Mouse (Mus musculus): ENCODE measurements around the gene Nckap5. TPM values are rescaled to one million over a fixed set of nuclear protein-coding genes. Genes with fewer than 3 reads are reported as not detected.

The Nckap5 gene
- polyA plus RNA-seq, 1 experiment from 2014 or later = 17.7 TPM

- no peak for ATAC-seq
- Histone ChIP-seq H3K4me2 (replicated peaks) (no peak overlapping the region), H3K9me3 (no peaks in the 10 kb centered on the region), H3K4me3 (replicated peaks) (no peak overlapping the region), H3K9ac (replicated peaks) (no peak overlapping the region), H3K27ac (no peak overlapping the region), H3K27me3 (no peaks in the 10 kb centered on the region), H3K36me3 (no peaks in the 10 kb centered on the region), H3K4me1 (replicated peaks) (peaks cover 17% of the 10 kb centered on the region)
- WGBS = 88% methylated on average over 9 of the region's 9 CpGs
Observed at GRCm38 (mm10) chr1:126604551-126604950, 226.0 kb downstream of the Nckap5 start.

GRCm38 (mm10) chr1:126603771-126604515, 226.7 kb downstream of the Nckap5 start:
- Histone ChIP-seq H3K9ac (replicated peaks) (no peak overlapping the region), H3K27ac (no peak overlapping the region), H3K36me3 (no peaks in the 10 kb centered on the region), H3K27me3 (no peaks in the 10 kb centered on the region), H3K4me2 (replicated peaks) (no peak overlapping the region), H3K4me3 (replicated peaks) (no peak overlapping the region), H3K4me1 (replicated peaks) (peaks cover 19% of the 10 kb centered on the region), H3K9me3 (no peaks in the 10 kb centered on the region)
- whole genome bisulfite sequencing = 86% methylated on average over 7 of the region's 7 CpGs
- ATAC-seq = no peak

- Histone ChIP-seq H3K36me3 (no peaks in the 10 kb centered on the region), H3K9me3 (no peaks in the 10 kb centered on the region), H3K9ac (replicated peaks) (no peak overlapping the region), H3K27ac (no peak overlapping the region), H3K4me1 (replicated peaks) (peaks cover 26% of the 10 kb centered on the region), H3K4me3 (replicated peaks) (no peak overlapping the region), H3K27me3 (no peaks in the 10 kb centered on the region), H3K4me2 (replicated peaks) (no peak overlapping the region)
- WGBS = 65% methylated on average over 4 of the region's 4 CpGs
- ATAC-seq = no peak
Observed at GRCm38 (mm10) chr1:126600596-126600995, 230.0 kb downstream of the Nckap5 start.

GRCm38 (mm10) chr1:126597376-126597775, 233.2 kb downstream of the Nckap5 start:
- H3K4me3 ChIP-seq (replicated peaks) = no peak overlapping the region
- ATAC-seq = peak; percentile 32; the same call in 1 of the 2 replicates
- H3K27ac ChIP-seq = no peak overlapping the region
- no peaks in the 10 kb centered on the region for H3K36me3 ChIP-seq
- peaks cover 26% of the 10 kb centered on the region for H3K4me1 ChIP-seq (replicated peaks)
- 44% methylated on average over 3 of the region's 3 CpGs for WGBS
- H3K9ac ChIP-seq (replicated peaks) = no peak overlapping the region
- H3K9me3 ChIP-seq = no peaks in the 10 kb centered on the region
- H3K27me3 ChIP-seq = no peaks in the 10 kb centered on the region
- no peak overlapping the region for H3K4me2 ChIP-seq (replicated peaks)

- peaks cover 25% of the 10 kb centered on the region for H3K4me1 ChIP-seq (replicated peaks)
- no peak overlapping the region for H3K4me3 ChIP-seq (replicated peaks)
- no peak for ATAC-seq
- H3K9me3 ChIP-seq = no peaks in the 10 kb centered on the region
- no peaks in the 10 kb centered on the region for H3K36me3 ChIP-seq
- no peak overlapping the region for H3K4me2 ChIP-seq (replicated peaks)
- no peak overlapping the region for H3K27ac ChIP-seq
- H3K27me3 ChIP-seq = no peaks in the 10 kb centered on the region
- H3K9ac ChIP-seq (replicated peaks) = no peak overlapping the region
- WGBS = 90% methylated on average over 3 of the region's 3 CpGs
Observed at GRCm38 (mm10) chr1:126594796-126595195, 235.8 kb downstream of the Nckap5 start.

- no peak overlapping the region for H3K4me3 ChIP-seq (replicated peaks)
- no peak for ATAC-seq
- H3K27me3 ChIP-seq = no peaks in the 10 kb centered on the region
- H3K27ac ChIP-seq = no peak overlapping the region
- no peak overlapping the region for H3K4me2 ChIP-seq (replicated peaks)
- H3K9me3 ChIP-seq = no peaks in the 10 kb centered on the region
- peaks cover 16% of the 10 kb centered on the region for H3K4me1 ChIP-seq (replicated peaks)
- no peaks in the 10 kb centered on the region for H3K36me3 ChIP-seq
- H3K9ac ChIP-seq (replicated peaks) = no peak overlapping the region
- 66% methylated on average over 7 of the region's 7 CpGs for WGBS
Observed at GRCm38 (mm10) chr1:126593044-126593805, 237.4 kb downstream of the Nckap5 start.

GRCm38 (mm10) chr1:126590911-126591310, 239.7 kb downstream of the Nckap5 start:
- Histone ChIP-seq H3K27ac (no peak overlapping the region), H3K9ac (replicated peaks) (no peak overlapping the region), H3K36me3 (no peaks in the 10 kb centered on the region), H3K4me2 (replicated peaks) (no peak overlapping the region), H3K27me3 (no peaks in the 10 kb centered on the region), H3K9me3 (no peaks in the 10 kb centered on the region), H3K4me1 (replicated peaks) (peaks cover 2% of the 10 kb centered on the region; the same call in 1 of the 2 replicates), H3K4me3 (replicated peaks) (no peak overlapping the region)
- ATAC-seq = 0 out of 2 replicates have a peak, but pooled peaks have one; percentile 53
- WGBS = 48% methylated on average over 3 of the region's 3 CpGs

GRCm38 (mm10) chr1:126578163-126578562, 252.4 kb downstream of the Nckap5 start:
- H3K4me3 ChIP-seq (replicated peaks) = no peak overlapping the region
- H3K4me1 ChIP-seq (replicated peaks) = peaks cover 23% of the 10 kb centered on the region
- ATAC-seq = no peak
- no peaks in the 10 kb centered on the region for H3K9me3 ChIP-seq
- no peaks in the 10 kb centered on the region for H3K27me3 ChIP-seq
- no peaks in the 10 kb centered on the region for H3K36me3 ChIP-seq
- H3K9ac ChIP-seq (replicated peaks) = no peak overlapping the region
- no peak overlapping the region for H3K4me2 ChIP-seq (replicated peaks)
- H3K27ac ChIP-seq = no peak overlapping the region

GRCm38 (mm10) chr1:126574295-126574694, 256.3 kb downstream of the Nckap5 start:
- Histone ChIP-seq H3K9me3 (no peaks in the 10 kb centered on the region), H3K27me3 (no peaks in the 10 kb centered on the region), H3K4me3 (replicated peaks) (no peak overlapping the region), H3K27ac (peak overlapping the region; percentile 53; the same call in 1 of the 2 replicates), H3K4me1 (replicated peaks) (peaks cover 39% of the 10 kb centered on the region), H3K4me2 (replicated peaks) (peak overlapping the region; percentile 21), H3K9ac (replicated peaks) (no peak overlapping the region), H3K36me3 (no peaks in the 10 kb centered on the region)
- WGBS = 34% methylated on average over 9 of the region's 9 CpGs
- ATAC-seq = peak; percentile 66

GRCm38 (mm10) chr1:126573714-126574113, 256.9 kb downstream of the Nckap5 start:
- Histone ChIP-seq H3K27ac (peak overlapping the region; percentile 53; the same call in 1 of the 2 replicates), H3K4me2 (replicated peaks) (no peak overlapping the region), H3K27me3 (no peaks in the 10 kb centered on the region), H3K9ac (replicated peaks) (no peak overlapping the region), H3K36me3 (no peaks in the 10 kb centered on the region), H3K4me3 (replicated peaks) (no peak overlapping the region), H3K4me1 (replicated peaks) (peaks cover 39% of the 10 kb centered on the region), H3K9me3 (no peaks in the 10 kb centered on the region)
- ATAC-seq = peak; percentile 77
- WGBS = 15% methylated on average over 3 of the region's 3 CpGs

- Histone ChIP-seq H3K9ac (replicated peaks) (no peak overlapping the region), H3K27me3 (no peaks in the 10 kb centered on the region), H3K27ac (no peak overlapping the region), H3K36me3 (no peaks in the 10 kb centered on the region), H3K4me1 (replicated peaks) (peaks cover 39% of the 10 kb centered on the region), H3K9me3 (no peaks in the 10 kb centered on the region), H3K4me2 (replicated peaks) (no peak overlapping the region), H3K4me3 (replicated peaks) (no peak overlapping the region)
- WGBS = 82% methylated on average over 2 of the region's 2 CpGs
- no peak for ATAC-seq
Observed at GRCm38 (mm10) chr1:126573097-126573496, 257.5 kb downstream of the Nckap5 start.

GRCm38 (mm10) chr1:126569611-126570238, 260.9 kb downstream of the Nckap5 start:
- ATAC-seq = no peak
- no peak overlapping the region for H3K4me3 ChIP-seq (replicated peaks)
- H3K36me3 ChIP-seq = no peaks in the 10 kb centered on the region
- H3K27me3 ChIP-seq = no peaks in the 10 kb centered on the region
- WGBS = 79% methylated on average over 6 of the region's 6 CpGs
- H3K4me1 ChIP-seq (replicated peaks) = peaks cover 37% of the 10 kb centered on the region
- H3K27ac ChIP-seq = no peak overlapping the region
- H3K9me3 ChIP-seq = no peaks in the 10 kb centered on the region
- no peak overlapping the region for H3K4me2 ChIP-seq (replicated peaks)
- H3K9ac ChIP-seq (replicated peaks) = no peak overlapping the region
